Mouse (Mus musculus): ENCODE data around the gene Lpin3. TPM values are rescaled to one million over a fixed set of nuclear protein-coding genes. Genes with fewer than 3 reads are reported as not detected.
A peak's percentile ranks its signal among the peaks of the same experiment; 100 is the strongest.

Lpin3 gene
- total and polyA plus RNA-seq, 2 experiments from 2014 or later = 0.38 to 1.1 TPM

DNA sequence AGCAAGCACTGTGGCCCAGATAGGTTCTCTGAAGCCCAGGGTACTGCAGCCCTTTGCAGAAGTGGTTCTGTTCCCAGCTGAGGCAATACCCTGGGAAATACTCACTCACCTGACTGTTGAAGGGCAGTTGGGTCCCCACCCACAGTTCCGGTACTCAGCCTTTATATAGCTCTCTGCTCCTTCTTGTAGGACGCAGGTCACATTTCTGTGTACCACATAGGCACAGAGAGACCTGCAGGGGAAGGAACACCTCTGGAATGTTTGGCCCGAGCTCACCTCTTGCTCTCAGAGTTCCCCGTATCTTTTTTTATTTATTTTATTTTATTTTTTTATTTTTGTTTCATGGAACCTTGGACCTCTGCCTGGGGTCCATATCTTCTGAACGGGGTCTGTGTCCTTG lies 30.2 kb downstream of the Lpin3 start:
- no peak for TF ChIP-seq CTCF (IDR thresholded peaks at IDR 0.05)
- no peaks in the 10 kb centered on the region for H3K36me3 ChIP-seq (ENCODE audit: insufficient read depth, low read length)
- H3K9me3 ChIP-seq (ENCODE audit: low read length) = no peaks in the 10 kb centered on the region
- 0 out of 2 replicates have a peak, but pooled peaks cover 5% of the 10 kb centered on the region for H3K4me1 ChIP-seq (ENCODE audit: insufficient read depth, low read length)
- H3K9ac ChIP-seq (replicated peaks; ENCODE audit: low read length, poor library complexity, severe bottlenecking) = no peak overlapping the region
- H3K4me2 ChIP-seq (ENCODE audit: low read depth, low read length, poor library complexity, severe bottlenecking) = no peak overlapping the region
- ATAC-seq (ENCODE audit: low FRiP score) (no peak), DNase-seq (ENCODE audit: low spot score) (no peak)
- no peak overlapping the region for H3K27ac ChIP-seq (ENCODE audit: low read depth, low read length)
- peaks cover 31% of the 10 kb centered on the region for H3K27me3 ChIP-seq (ENCODE audit: insufficient read depth, low read length)
- 95% methylated on average over 5 of the region's 5 CpGs for WGBS
- H3K4me3 ChIP-seq (ENCODE audit: low read depth, low read length) = no peak overlapping the region

DNA sequence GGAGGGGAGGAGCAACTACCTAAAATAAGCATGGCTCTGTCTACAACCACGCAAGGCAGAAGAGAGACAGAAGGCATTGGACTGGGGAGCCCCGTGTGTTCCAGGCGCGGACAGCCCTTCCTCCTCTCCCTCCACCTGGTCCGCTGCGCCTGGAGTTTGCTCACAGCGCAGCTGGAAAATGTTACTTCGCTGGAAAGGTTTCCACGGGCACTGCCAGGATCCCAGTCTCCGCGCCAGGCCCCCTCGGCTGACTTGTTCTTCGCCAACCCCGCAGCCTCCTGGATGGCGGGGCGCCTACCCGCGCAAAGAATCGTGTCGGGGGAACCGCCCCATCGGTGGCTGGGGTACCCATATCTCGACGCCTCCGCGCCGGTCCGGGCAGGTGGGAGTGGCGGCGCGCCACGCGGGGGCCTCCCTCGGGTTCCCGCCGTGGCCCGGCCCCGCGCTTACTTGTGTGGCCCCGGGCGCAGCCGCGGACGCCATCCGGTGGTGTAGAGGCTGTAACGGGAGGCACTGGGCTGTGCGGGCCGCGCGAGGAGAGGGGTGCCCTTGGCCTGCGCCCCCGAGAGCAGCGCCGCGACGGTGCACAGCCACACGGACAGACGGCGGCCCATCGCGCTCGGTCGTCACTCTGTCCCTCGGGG lies 31.2 kb downstream of the Lpin3 start:
- peaks cover 31% of the 10 kb centered on the region for H3K27me3 ChIP-seq (ENCODE audit: insufficient read depth, low read length)
- no peaks in the 10 kb centered on the region for H3K9me3 ChIP-seq (ENCODE audit: low read length)
- ATAC-seq (ENCODE audit: low FRiP score) (peak; percentile 50; the same call in 1 of the 2 replicates), DNase-seq (ENCODE audit: low spot score) (no peak)
- TF ChIP-seq CTCF (IDR thresholded peaks at IDR 0.05) = no peak
- WGBS = 2% methylated on average over 48 of the region's 64 CpGs
- no peak overlapping the region for H3K27ac ChIP-seq (ENCODE audit: low read depth, low read length)
- 0 out of 2 replicates have a peak, but pooled peaks cover 5% of the 10 kb centered on the region for H3K4me1 ChIP-seq (ENCODE audit: insufficient read depth, low read length)
- peak overlapping the region; percentile 48 for H3K9ac ChIP-seq (replicated peaks; ENCODE audit: low read length, poor library complexity, severe bottlenecking)
- H3K4me3 ChIP-seq (ENCODE audit: low read depth, low read length) = peak overlapping the region; percentile 36
- H3K36me3 ChIP-seq (ENCODE audit: insufficient read depth, low read length) = no peaks in the 10 kb centered on the region
- peak overlapping the region; percentile 59 for H3K4me2 ChIP-seq (ENCODE audit: low read depth, low read length, poor library complexity, severe bottlenecking)

DNA sequence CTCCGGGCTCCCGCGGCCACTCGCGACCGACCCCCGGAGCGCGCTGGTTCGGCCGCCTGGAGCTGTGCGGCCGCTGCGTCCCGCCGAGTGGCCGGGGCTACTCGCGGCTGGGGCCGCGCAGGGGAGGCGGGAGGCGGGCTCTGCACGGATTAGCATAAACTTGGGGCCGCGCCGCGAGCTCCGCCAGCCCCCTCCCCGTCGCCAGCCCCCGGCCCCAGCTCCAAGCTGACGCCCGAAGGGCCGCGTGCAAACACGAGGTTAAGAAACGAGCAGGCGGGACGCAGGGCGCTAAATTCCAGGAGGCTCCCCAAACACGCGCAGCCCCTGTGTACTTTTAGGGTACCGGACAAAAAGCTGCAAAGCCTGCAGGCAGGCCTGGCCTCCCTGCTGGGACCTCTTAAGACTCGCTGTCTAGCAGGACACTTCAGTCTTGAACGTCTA lies 31.8 kb downstream of the Lpin3 start, which contains the start of gene Emilin3:
TSS of gene Emilin3 (minus strand) at position 98 of the 441 bp plus-strand sequence.
- no peak within 1 kb of the TSS for H3K27ac ChIP-seq (ENCODE audit: low read depth, low read length)
- no peak for TF ChIP-seq CTCF (IDR thresholded peaks at IDR 0.05)
- DNase-seq (ENCODE audit: low spot score) (no peak), ATAC-seq (ENCODE audit: low FRiP score) (peak; percentile 28; the same call in 1 of the 2 replicates)
- 0 out of 2 replicates have a peak, but pooled peaks cover 5% of the 10 kb centered on the region for H3K4me1 ChIP-seq (ENCODE audit: insufficient read depth, low read length)
- 2% methylated on average over 39 of the region's 46 CpGs for WGBS
- peak within 1 kb of the TSS; percentile 59 for H3K4me2 ChIP-seq (ENCODE audit: low read depth, low read length, poor library complexity, severe bottlenecking)
- peak within 1 kb of the TSS; percentile 36 for H3K4me3 ChIP-seq (ENCODE audit: low read depth, low read length)
- no peaks in the 10 kb centered on the region for H3K9me3 ChIP-seq (ENCODE audit: low read length)
- peak within 1 kb of the TSS; percentile 48 for H3K9ac ChIP-seq (replicated peaks; ENCODE audit: low read length, poor library complexity, severe bottlenecking)
- peaks cover 31% of the 10 kb centered on the region for H3K27me3 ChIP-seq (ENCODE audit: insufficient read depth, low read length)
- no peaks in the 10 kb centered on the region for H3K36me3 ChIP-seq (ENCODE audit: insufficient read depth, low read length)

DNA sequence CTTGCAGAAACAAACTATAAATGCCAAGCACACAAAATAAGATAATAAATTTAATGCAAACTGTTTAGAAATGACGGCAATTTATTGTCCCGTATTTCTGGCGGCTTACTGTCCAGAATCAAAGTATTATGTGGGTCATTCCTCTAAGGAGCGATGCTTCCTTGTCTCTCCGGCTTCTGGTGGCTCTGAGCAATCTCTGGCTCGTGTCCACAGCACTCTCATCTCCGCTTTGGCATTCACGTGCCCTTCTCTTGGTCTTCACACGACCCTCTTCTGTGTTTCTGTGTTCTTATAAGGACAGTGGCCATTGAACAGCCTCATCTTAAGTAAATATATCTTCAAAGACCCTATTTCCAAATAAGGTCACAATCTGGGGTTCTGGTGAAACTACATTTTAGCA lies 34.2 kb downstream of the Lpin3 start:
- Histone ChIP-seq H3K9ac (replicated peaks; ENCODE audit: low read length, poor library complexity, severe bottlenecking) (no peak overlapping the region), H3K4me1 (ENCODE audit: insufficient read depth, low read length) (0 out of 2 replicates have a peak, but pooled peaks cover 5% of the 10 kb centered on the region), H3K27ac (ENCODE audit: low read depth, low read length) (no peak overlapping the region), H3K27me3 (ENCODE audit: insufficient read depth, low read length) (peaks cover 31% of the 10 kb centered on the region), H3K36me3 (ENCODE audit: insufficient read depth, low read length) (no peaks in the 10 kb centered on the region), H3K4me3 (ENCODE audit: low read depth, low read length) (no peak overlapping the region), H3K9me3 (ENCODE audit: low read length) (no peaks in the 10 kb centered on the region), H3K4me2 (ENCODE audit: low read depth, low read length, poor library complexity, severe bottlenecking) (no peak overlapping the region)
- WGBS = 88% methylated on average over 9 of the region's 9 CpGs
- DNase-seq (ENCODE audit: low spot score) = no peak
- no peak for ATAC-seq (ENCODE audit: low FRiP score)
- no peak for TF ChIP-seq CTCF (IDR thresholded peaks at IDR 0.05)

DNA sequence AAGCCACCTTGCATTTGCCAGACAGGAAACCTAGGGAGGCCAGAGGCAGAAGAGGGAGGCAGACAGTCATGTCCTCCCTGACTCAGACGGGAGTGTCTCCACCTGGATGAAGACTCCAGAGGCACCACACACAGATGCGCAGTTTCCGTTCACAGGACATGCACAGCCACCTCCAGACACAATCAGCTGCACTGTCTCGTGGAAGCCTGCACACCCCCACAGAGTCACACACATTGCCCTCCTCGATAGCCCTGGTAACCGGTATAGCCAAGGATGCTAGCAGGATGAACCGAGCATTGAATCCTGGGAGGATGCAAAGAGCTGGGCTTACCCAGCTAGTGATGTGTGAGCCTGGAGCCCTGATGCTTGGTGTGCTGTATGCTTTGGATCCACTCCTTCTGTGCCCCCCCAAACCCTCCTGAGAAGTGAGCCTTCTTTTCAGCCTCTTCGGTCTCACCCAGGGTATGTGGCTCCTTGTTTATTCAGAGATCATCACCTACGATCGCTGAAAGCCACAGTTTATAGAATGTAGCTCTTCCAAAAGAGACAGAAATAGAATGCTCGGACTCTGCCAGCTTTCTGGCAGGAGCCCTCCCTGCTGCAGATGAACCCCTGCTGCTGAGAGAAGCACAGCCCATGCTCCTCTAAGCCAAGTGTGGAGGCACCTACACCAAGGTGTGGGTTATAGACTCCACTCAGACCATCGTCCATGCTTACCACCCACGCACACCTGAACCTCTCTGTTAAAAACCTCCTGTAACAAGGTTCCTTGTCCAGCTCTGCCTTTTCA lies 35.5 kb downstream of the Lpin3 start:
- H3K27me3 ChIP-seq (ENCODE audit: insufficient read depth, low read length) = peaks cover 18% of the 10 kb centered on the region
- no peak for ATAC-seq (ENCODE audit: low FRiP score)
- H3K9me3 ChIP-seq (ENCODE audit: low read length) = no peaks in the 10 kb centered on the region
- WGBS = 79% methylated on average over 13 of the region's 13 CpGs
- DNase-seq (ENCODE audit: low spot score) = no peak
- H3K4me1 ChIP-seq (ENCODE audit: insufficient read depth, low read length) = 0 out of 2 replicates have a peak, but pooled peaks cover 5% of the 10 kb centered on the region
- TF ChIP-seq CTCF (IDR thresholded peaks at IDR 0.05) = no peak
- H3K36me3 ChIP-seq (ENCODE audit: insufficient read depth, low read length) = no peaks in the 10 kb centered on the region
- no peak overlapping the region for H3K27ac ChIP-seq (ENCODE audit: low read depth, low read length)
- no peak overlapping the region for H3K9ac ChIP-seq (replicated peaks; ENCODE audit: low read length, poor library complexity, severe bottlenecking)
- no peak overlapping the region for H3K4me3 ChIP-seq (ENCODE audit: low read depth, low read length)
- no peak overlapping the region for H3K4me2 ChIP-seq (ENCODE audit: low read depth, low read length, poor library complexity, severe bottlenecking)

DNA sequence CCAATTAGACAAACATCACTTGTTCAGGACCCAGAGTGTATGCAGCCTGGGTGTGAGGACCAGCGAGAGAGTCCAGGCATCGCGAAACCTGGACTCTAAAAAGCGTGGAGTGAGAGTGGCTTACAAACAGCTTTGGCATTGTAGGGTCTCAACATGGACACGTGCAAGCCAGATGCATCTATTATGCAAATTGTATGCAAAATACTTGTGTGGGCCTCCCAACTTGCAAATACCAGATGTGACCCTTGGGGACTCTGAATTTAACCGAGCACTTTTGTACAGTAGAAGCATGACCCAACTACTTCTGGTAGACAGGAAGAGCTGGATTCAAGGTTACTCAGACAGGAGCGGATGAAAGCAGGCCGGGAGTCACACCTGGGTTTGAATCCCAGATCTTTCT lies 36.2 kb downstream of the Lpin3 start:
- DNase-seq (ENCODE audit: low spot score) (no peak), ATAC-seq (ENCODE audit: low FRiP score) (no peak)
- TF ChIP-seq CTCF (IDR thresholded peaks at IDR 0.05) = no peak
- Histone ChIP-seq H3K9me3 (ENCODE audit: low read length) (no peaks in the 10 kb centered on the region), H3K27me3 (ENCODE audit: insufficient read depth, low read length) (peaks cover 14% of the 10 kb centered on the region), H3K36me3 (ENCODE audit: insufficient read depth, low read length) (no peaks in the 10 kb centered on the region), H3K27ac (ENCODE audit: low read depth, low read length) (no peak overlapping the region), H3K4me1 (ENCODE audit: insufficient read depth, low read length) (0 out of 2 replicates have a peak, but pooled peaks cover 5% of the 10 kb centered on the region), H3K4me3 (ENCODE audit: low read depth, low read length) (no peak overlapping the region), H3K4me2 (ENCODE audit: low read depth, low read length, poor library complexity, severe bottlenecking) (no peak overlapping the region), H3K9ac (replicated peaks; ENCODE audit: low read length, poor library complexity, severe bottlenecking) (no peak overlapping the region)
- 64% methylated on average over 8 of the region's 8 CpGs for WGBS

Measured in midbrain, postnatal 0 days (tissue).